Mouse (Mus musculus) small intestine, adult 2 months (tissue): ENCODE results near the gene Tbata.

Experiments used
- CTCF ChIP-seq: fragments of 200-500 bp; IDR thresholded peaks from 2 replicates; pipeline ENCODE4 v1.5.1; 2012; ENCODE audit warnings: low read depth, mild to moderate bottlenecking, control low read depth, inconsistent platforms, low read length, moderate library complexity, mixed read lengths; ENCODE audit not compliant: insufficient replicate concordance, insufficient read length; ENCODE audit errors: extremely low read depth
- POLR2A ChIP-seq: fragments of 200-500 bp; IDR thresholded peaks from 2 replicates; pipeline ENCODE4 v1.6.1; 2012; ENCODE audit warnings: low read depth, mild to moderate bottlenecking, control low read depth, inconsistent platforms, low read length, moderate library complexity

DNA sequence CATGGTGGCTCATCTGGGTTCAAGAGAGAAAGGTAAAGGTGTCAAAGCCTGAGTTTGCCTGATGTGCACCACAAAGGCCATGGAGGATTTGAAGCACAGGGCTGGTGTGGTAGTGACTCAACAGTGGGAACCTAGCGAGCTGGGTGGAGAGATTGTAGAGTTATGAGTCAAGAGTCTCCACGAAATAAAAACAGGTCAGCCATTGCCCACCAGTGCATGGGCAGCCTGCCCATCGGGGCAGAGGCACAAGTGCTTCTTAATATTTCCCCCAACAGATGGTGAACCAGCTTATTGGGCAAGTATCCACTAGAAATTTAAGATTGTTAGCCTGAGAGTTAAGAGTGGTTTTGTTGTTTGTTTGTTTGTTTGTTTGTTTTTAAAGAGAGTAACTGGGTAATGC, 40.8 kb upstream of the Tbata start:
- no peak for TF ChIP-seq POLR2A
- no peak for TF ChIP-seq CTCF
